Mouse (Mus musculus): ENCODE data around the gene Dennd2a. TPM values are rescaled to one million over a fixed set of nuclear protein-coding genes. Genes with fewer than 3 reads are reported as not detected.
A peak's percentile ranks its signal among the peaks of the same experiment; 100 is the strongest.

Dennd2a gene
- 1 to 10 TPM; 7.6 to 9.9 TPM for total RNA-seq (2021)

- intact Hi-C loops (cut with DNase I), result loop anchor here (1.0 to 2.0 kb wide), 2 partner anchors 12 to 15 kb away; no protein-coding TSS in a partner anchor
Observed at GRCm38 (mm10) chr6:39557723-39558261, at the start of gene Dennd2a. Gene Dennd2a, minus strand, starts transcription at chr6:39557867.

GRCm38 (mm10) chr6:39607365-39607764 lies 49.7 kb upstream of the Dennd2a start:
- intact Hi-C loops (cut with DNase I), result no loop called here
- DNase-seq (ENCODE audit: low spot score), result no peak

More at GRCm38 (mm10) chr6:39557723-39558261, at the start of gene Dennd2a:
- peak; percentile 75 for DNase-seq (ENCODE audit: low spot score)

- intact Hi-C loops (cut with DNase I), result no loop called here
- DNase-seq (ENCODE audit: low spot score), result no peak
Observed at GRCm38 (mm10) chr6:39606862-39607261, 49.2 kb upstream of the Dennd2a start.

GRCm38 (mm10) chr6:39606056-39606455 lies 48.4 kb upstream of the Dennd2a start:
- intact Hi-C loops (cut with DNase I), result no loop called here
- DNase-seq (ENCODE audit: low spot score), result no peak

GRCm38 (mm10) chr6:39604565-39604964 lies 46.9 kb upstream of the Dennd2a start:
- DNase-seq (ENCODE audit: low spot score), result no peak
- intact Hi-C loops (cut with DNase I), result no loop called here

- intact Hi-C loops (cut with DNase I), result no loop called here
- DNase-seq (ENCODE audit: low spot score), result no peak
Observed at GRCm38 (mm10) chr6:39601828-39602227, 44.2 kb upstream of the Dennd2a start.

GRCm38 (mm10) chr6:39600851-39601250 lies 43.2 kb upstream of the Dennd2a start:
- no peak for DNase-seq (ENCODE audit: low spot score)
- intact Hi-C loops (cut with DNase I), result no loop called here

- DNase-seq (ENCODE audit: low spot score), result peak; percentile 90
- intact Hi-C loops (cut with DNase I), result loop anchor here (5.0 kb wide), 1 partner anchor 135 kb away; the partner anchor contains the start of gene Braf
Observed at GRCm38 (mm10) chr6:39592401-39593214, 34.9 kb upstream of the Dennd2a start, which contains the start of gene Ndufb2. Gene Ndufb2, plus strand, starts transcription at chr6:39592574.

- intact Hi-C loops (cut with DNase I), result loop anchor here (5.0 kb wide), 1 partner anchor 136 kb away; the partner anchor contains the start of gene Braf
- DNase-seq (ENCODE audit: low spot score), result no peak
Observed at GRCm38 (mm10) chr6:39591481-39591880, 33.8 kb upstream of the Dennd2a start.

- intact Hi-C loops (cut with DNase I), result no loop called here
- DNase-seq (ENCODE audit: low spot score), result no peak
Observed at GRCm38 (mm10) chr6:39585517-39585916, 27.9 kb upstream of the Dennd2a start, which contains the start of gene Gm42420. Gene Gm42420, plus strand, starts transcription at chr6:39585753.

- intact Hi-C loops (cut with DNase I), result no loop called here
- DNase-seq (ENCODE audit: low spot score), result no peak
Observed at GRCm38 (mm10) chr6:39581087-39581784, 23.6 kb upstream of the Dennd2a start.

- intact Hi-C loops (cut with DNase I), result no loop called here
- no peak for DNase-seq (ENCODE audit: low spot score)
Observed at GRCm38 (mm10) chr6:39580558-39580957, 22.9 kb upstream of the Dennd2a start.

- no peak for DNase-seq (ENCODE audit: low spot score)
- intact Hi-C loops (cut with DNase I), result no loop called here
Observed at GRCm38 (mm10) chr6:39579552-39579951, 21.9 kb upstream of the Dennd2a start.

- intact Hi-C loops (cut with DNase I), result no loop called here
Observed at GRCm38 (mm10) chr6:39574951-39575350, 17.3 kb upstream of the Dennd2a start.

GRCm38 (mm10) chr6:39574555-39574869 lies 16.8 kb upstream of the Dennd2a start:
- DNase-seq (ENCODE audit: low spot score), result no peak
- intact Hi-C loops (cut with DNase I), result no loop called here

More at GRCm38 (mm10) chr6:39574951-39575350, 17.3 kb upstream of the Dennd2a start:
- no peak for DNase-seq (ENCODE audit: low spot score)

- intact Hi-C loops (cut with DNase I), result no loop called here
- DNase-seq (ENCODE audit: low spot score), result peak; percentile 64
Observed at GRCm38 (mm10) chr6:39573791-39574554, 16.3 kb upstream of the Dennd2a start, which contains the start of gene Adck2. Gene Adck2, plus strand, starts transcription at chr6:39573873.

GRCm38 (mm10) chr6:39570426-39570825 lies 12.8 kb upstream of the Dennd2a start:
- DNase-seq (ENCODE audit: low spot score), result no peak
- intact Hi-C loops (cut with DNase I), result no loop called here

- intact Hi-C loops (cut with DNase I), result loop anchor here (1.0 to 5.0 kb wide), 2 partner anchors 104 to 145 kb away; partner anchors contain the start of gene Mkrn1
- no peak for DNase-seq (ENCODE audit: low spot score)
Observed at GRCm38 (mm10) chr6:39567528-39567927, 9.9 kb upstream of the Dennd2a start.

GRCm38 (mm10) chr6:39562166-39563015 lies 4.7 kb upstream of the Dennd2a start:
- intact Hi-C loops (cut with DNase I), result loop anchor here (1.0 kb wide), 1 partner anchor 99 kb away; no protein-coding TSS in a partner anchor
- peak; percentile 53 for DNase-seq (ENCODE audit: low spot score)

Measured in heart, postnatal 25 days (tissue).